Mouse (Mus musculus): Measurements from ENCODE around the gene Zdhhc11. TPM values are rescaled to one million over a fixed set of nuclear protein-coding genes. Genes with fewer than 3 reads are reported as not detected.
"Not testable (repeated sequence)": the region's sequence is repeated elsewhere in the genome, so short reads cannot be mapped to it uniquely, and the experiment has no call there.

Gene Zdhhc11
- polyA plus RNA-seq, 1 experiment from 2014 or later = not detected

GRCm38 (mm10) chr13:73970545-73971448 lies 7.1 kb downstream of the Zdhhc11 start:
- Histone ChIP-seq H3K27ac (no peak overlapping the region), H3K36me3 (no peaks in the 10 kb centered on the region), H3K27me3 (replicated peaks) (no peaks in the 10 kb centered on the region), H3K9ac (no peak overlapping the region), H3K4me2 (replicated peaks) (peak overlapping the region; percentile 50), H3K4me3 (replicated peaks) (no peak overlapping the region), H3K9me3 (no peaks in the 10 kb centered on the region), H3K4me1 (replicated peaks) (peaks cover 6% of the 10 kb centered on the region)
- 20% methylated on average over 12 of the region's 12 CpGs for WGBS
- peak; percentile 86 for ATAC-seq

GRCm38 (mm10) chr13:73974523-73974922 lies 10.9 kb downstream of the Zdhhc11 start:
- no peak overlapping the region for H3K4me3 ChIP-seq (replicated peaks)
- WGBS = 89% methylated on average over 3 of the region's 3 CpGs
- peaks cover 6% of the 10 kb centered on the region for H3K4me1 ChIP-seq (replicated peaks)
- no peak overlapping the region for H3K9ac ChIP-seq
- H3K36me3 ChIP-seq = no peaks in the 10 kb centered on the region
- no peak overlapping the region for H3K4me2 ChIP-seq (replicated peaks)
- no peak overlapping the region for H3K27ac ChIP-seq
- H3K27me3 ChIP-seq (replicated peaks) = no peaks in the 10 kb centered on the region
- H3K9me3 ChIP-seq = no peaks in the 10 kb centered on the region
- no peak for ATAC-seq

- H3K9ac ChIP-seq = no peak overlapping the region
- WGBS = 87% methylated on average over 5 of the region's 5 CpGs
- H3K4me2 ChIP-seq (replicated peaks) = no peak overlapping the region
- H3K4me1 ChIP-seq (replicated peaks) = no peaks in the 10 kb centered on the region
- no peak overlapping the region for H3K4me3 ChIP-seq (replicated peaks)
- no peaks in the 10 kb centered on the region for H3K36me3 ChIP-seq
- no peaks in the 10 kb centered on the region for H3K9me3 ChIP-seq
- no peak for ATAC-seq
- no peak overlapping the region for H3K27ac ChIP-seq
- no peaks in the 10 kb centered on the region for H3K27me3 ChIP-seq (replicated peaks)
Measured at GRCm38 (mm10) chr13:73976935-73977334, 13.3 kb downstream of the Zdhhc11 start.

- no peaks in the 10 kb centered on the region for H3K4me1 ChIP-seq (replicated peaks)
- no peak overlapping the region for H3K9ac ChIP-seq
- no peaks in the 10 kb centered on the region for H3K36me3 ChIP-seq
- no peaks in the 10 kb centered on the region for H3K9me3 ChIP-seq
- H3K4me3 ChIP-seq (replicated peaks) = no peak overlapping the region
- peak; percentile 66 for ATAC-seq
- no peak overlapping the region for H3K27ac ChIP-seq
- 69% methylated on average over 5 of the region's 5 CpGs for WGBS
- H3K27me3 ChIP-seq (replicated peaks) = no peaks in the 10 kb centered on the region
- H3K4me2 ChIP-seq (replicated peaks) = no peak overlapping the region
Measured at GRCm38 (mm10) chr13:73990325-73990724, 26.7 kb downstream of the Zdhhc11 start.

GRCm38 (mm10) chr13:73990761-73991160 lies 27.1 kb downstream of the Zdhhc11 start:
- Histone ChIP-seq H3K27me3 (replicated peaks) (no peaks in the 10 kb centered on the region), H3K36me3 (no peaks in the 10 kb centered on the region), H3K4me3 (replicated peaks) (no peak overlapping the region), H3K9ac (no peak overlapping the region), H3K27ac (no peak overlapping the region), H3K4me2 (replicated peaks) (no peak overlapping the region), H3K9me3 (no peaks in the 10 kb centered on the region), H3K4me1 (replicated peaks) (no peaks in the 10 kb centered on the region)
- ATAC-seq = peak; percentile 23; the same call in 1 of the 2 replicates
- WGBS = 64% methylated on average over 2 of the region's 2 CpGs

GRCm38 (mm10) chr13:73991267-73991666 lies 27.6 kb downstream of the Zdhhc11 start:
- Histone ChIP-seq H3K9me3 (no peaks in the 10 kb centered on the region), H3K27ac (no peak overlapping the region), H3K9ac (no peak overlapping the region), H3K27me3 (replicated peaks) (no peaks in the 10 kb centered on the region), H3K36me3 (no peaks in the 10 kb centered on the region), H3K4me2 (replicated peaks) (no peak overlapping the region), H3K4me1 (replicated peaks) (no peaks in the 10 kb centered on the region), H3K4me3 (replicated peaks) (no peak overlapping the region)
- WGBS = 75% methylated on average over 5 of the region's 5 CpGs
- ATAC-seq = no peak

GRCm38 (mm10) chr13:73996456-73996855 lies 32.8 kb downstream of the Zdhhc11 start:
- Histone ChIP-seq H3K4me1 (replicated peaks) (no peaks in the 10 kb centered on the region), H3K27me3 (replicated peaks) (no peaks in the 10 kb centered on the region), H3K27ac (no peak overlapping the region), H3K4me2 (replicated peaks) (no peak overlapping the region), H3K36me3 (no peaks in the 10 kb centered on the region), H3K9ac (no peak overlapping the region), H3K4me3 (replicated peaks) (no peak overlapping the region), H3K9me3 (no peaks in the 10 kb centered on the region)
- ATAC-seq = no peak
- 83% methylated on average over 4 of the region's 4 CpGs for WGBS

GRCm38 (mm10) chr13:74000519-74000918 lies 36.9 kb downstream of the Zdhhc11 start:
- H3K27ac ChIP-seq = no peak overlapping the region
- H3K4me3 ChIP-seq (replicated peaks) = no peak overlapping the region
- ATAC-seq = no peak
- no peak overlapping the region for H3K9ac ChIP-seq
- no peaks in the 10 kb centered on the region for H3K36me3 ChIP-seq
- H3K4me2 ChIP-seq (replicated peaks) = no peak overlapping the region
- no peaks in the 10 kb centered on the region for H3K9me3 ChIP-seq
- H3K27me3 ChIP-seq (replicated peaks) = no peaks in the 10 kb centered on the region; the same call in 1 of the 2 replicates
- no peaks in the 10 kb centered on the region for H3K4me1 ChIP-seq (replicated peaks)

GRCm38 (mm10) chr13:74000961-74001360 lies 37.3 kb downstream of the Zdhhc11 start:
- 80% methylated on average over 6 of the region's 6 CpGs for whole genome bisulfite sequencing
- Histone ChIP-seq H3K9me3 (no peaks in the 10 kb centered on the region), H3K36me3 (no peaks in the 10 kb centered on the region), H3K4me1 (replicated peaks) (no peaks in the 10 kb centered on the region), H3K4me2 (replicated peaks) (no peak overlapping the region), H3K4me3 (replicated peaks) (no peak overlapping the region), H3K9ac (no peak overlapping the region), H3K27me3 (replicated peaks) (no peaks in the 10 kb centered on the region; the same call in 1 of the 2 replicates), H3K27ac (no peak overlapping the region)
- ATAC-seq = no peak

GRCm38 (mm10) chr13:74001492-74001891 lies 37.8 kb downstream of the Zdhhc11 start:
- Histone ChIP-seq H3K27me3 (replicated peaks) (peaks cover 3% of the 10 kb centered on the region; the same call in 1 of the 2 replicates), H3K4me1 (replicated peaks) (no peaks in the 10 kb centered on the region), H3K4me2 (replicated peaks) (no peak overlapping the region), H3K27ac (no peak overlapping the region), H3K4me3 (replicated peaks) (no peak overlapping the region), H3K9ac (no peak overlapping the region), H3K36me3 (no peaks in the 10 kb centered on the region), H3K9me3 (no peaks in the 10 kb centered on the region)
- WGBS = 53% methylated on average over 4 of the region's 4 CpGs
- ATAC-seq = no peak

GRCm38 (mm10) chr13:74006881-74007280 lies 43.2 kb downstream of the Zdhhc11 start:
- not testable (repeated sequence) for H3K9ac ChIP-seq; H3K36me3 ChIP-seq; H3K27ac ChIP-seq; ATAC-seq; H3K4me3 ChIP-seq (replicated peaks); H3K4me2 ChIP-seq (replicated peaks); H3K9me3 ChIP-seq
- 86% methylated on average over 4 of the region's 4 CpGs for WGBS
- Histone ChIP-seq H3K27me3 (replicated peaks) (peaks cover 22% of the 10 kb centered on the region), H3K4me1 (replicated peaks) (peaks cover 18% of the 10 kb centered on the region; the same call in 1 of the 2 replicates)

- ATAC-seq, H3K9me3 ChIP-seq, H3K9ac ChIP-seq, H3K36me3 ChIP-seq, H3K27ac ChIP-seq: not testable (repeated sequence)
- 0 out of 2 replicates have a peak overlapping the region, but pooled peaks have one; percentile 51 for H3K4me3 ChIP-seq (replicated peaks)
- WGBS = 78% methylated on average over 2 of the region's 2 CpGs
- H3K4me2 ChIP-seq (replicated peaks) = peak overlapping the region; percentile 99; the same call in 1 of the 2 replicates
- peaks cover 18% of the 10 kb centered on the region; the same call in 1 of the 2 replicates for H3K4me1 ChIP-seq (replicated peaks)
- peaks cover 22% of the 10 kb centered on the region for H3K27me3 ChIP-seq (replicated peaks)
Measured at GRCm38 (mm10) chr13:74008216-74008615, 44.6 kb downstream of the Zdhhc11 start.

All from intestine, embryonic 15.5 days (tissue).